Comparison of ENCODE assay signal across 9 mouse cellular contexts in the genomic region with DNA sequence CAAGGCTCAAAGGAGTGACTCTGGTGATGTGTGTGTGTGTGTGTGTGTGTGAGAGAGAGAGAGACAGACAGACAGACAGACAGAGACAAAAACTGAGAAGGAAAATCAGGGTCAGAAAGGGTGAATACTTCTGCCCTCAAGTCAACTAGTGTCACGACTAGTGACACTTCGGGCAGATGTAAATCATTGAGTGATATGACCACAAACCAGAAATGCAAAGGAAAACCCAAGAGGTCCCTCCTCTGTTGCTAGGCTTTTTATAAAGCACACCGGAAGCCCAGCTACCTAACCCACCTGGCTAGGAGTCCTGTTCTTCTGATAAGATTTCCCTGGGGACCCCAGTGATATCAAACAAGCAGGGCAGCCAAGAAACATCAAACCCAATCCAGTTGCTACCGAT. TPM values are rescaled to one million over a fixed set of nuclear protein-coding genes. Genes with fewer than 3 reads are reported as not detected.
DNase-seq lines count a peak whose midpoint lies in the region; ATAC-seq and TF ChIP-seq lines count a peak whose summit lies in the region.
"Had no signal": no experiment of that assay in that cellular context is flagged by ENCODE, and none has a peak within 500 bp of the region (broad histone marks: within the 10 kb centered on the region; RNA-seq: fewer than 3 reads in every experiment).

No protein-coding gene starts in this region.

- TF ChIP-seq CTCF in testis, adult 2 months (IDR thresholded peaks at IDR 0.05; ENCODE audit: control insufficient read depth, insufficient read depth, insufficient replicate concordance, low read depth, low read length), result no peak

- H3K27ac ChIP-seq in heart, embryonic 11.5 days (ENCODE audit: low read depth, low read length), result no peak overlapping the region
- no peak overlapping the region for H3K27ac ChIP-seq in testis, adult 2 months (ENCODE audit: control insufficient read depth, insufficient read depth, low read depth, low read length)
- 0 out of 2 replicates have a peak overlapping the region, but pooled peaks have one; percentile 43 for H3K27ac ChIP-seq in limb, embryonic 14.5 days (replicated peaks; ENCODE audit: low read depth, low read length)
- H3K27ac ChIP-seq in stomach, embryonic 14.5 days (ENCODE audit: low read length), result no peak overlapping the region

- peak overlapping the region; percentile 77 for H3K4me2 ChIP-seq in heart, embryonic 11.5 days
- H3K4me2 ChIP-seq in limb, embryonic 14.5 days (replicated peaks; ENCODE audit: low read depth, low read length, severe bottlenecking), result peak overlapping the region; percentile 84
- peak overlapping the region; percentile 77 for H3K4me2 ChIP-seq in stomach, embryonic 14.5 days (replicated peaks; ENCODE audit: low read depth, low read length)

- H3K9me3 ChIP-seq in heart, embryonic 11.5 days (replicated peaks; ENCODE audit: control insufficient read depth, low read length), result no peaks in the 10 kb centered on the region
- H3K9me3 ChIP-seq in limb, embryonic 14.5 days (ENCODE audit: control insufficient read depth, low read length), result no peaks in the 10 kb centered on the region
- no peaks in the 10 kb centered on the region for H3K9me3 ChIP-seq in stomach, embryonic 14.5 days (ENCODE audit: control insufficient read depth, low read depth, low read length)

- peaks cover 4% of the 10 kb centered on the region; the same call in 1 of the 2 replicates for H3K27me3 ChIP-seq in heart, embryonic 11.5 days (ENCODE audit: control insufficient read depth, insufficient read depth, low read length)
- H3K27me3 ChIP-seq in testis, adult 2 months (ENCODE audit: control insufficient read depth, insufficient read depth, low read length), result no peaks in the 10 kb centered on the region
- no peaks in the 10 kb centered on the region for H3K27me3 ChIP-seq in limb, embryonic 14.5 days (ENCODE audit: control insufficient read depth, insufficient read depth, low read length)
- H3K27me3 ChIP-seq in stomach, embryonic 14.5 days (ENCODE audit: control insufficient read depth, insufficient read depth, low read length), result 0 out of 2 replicates have a peak, but pooled peaks cover 4% of the 10 kb centered on the region

- H3K4me1 ChIP-seq in heart, embryonic 11.5 days (ENCODE audit: control insufficient read depth, insufficient read depth, low read length), result peaks cover 49% of the 10 kb centered on the region
- H3K4me1 ChIP-seq in testis, adult 2 months (ENCODE audit: control insufficient read depth, insufficient read depth, low read length), result peaks cover 22% of the 10 kb centered on the region
- H3K4me1 ChIP-seq in limb, embryonic 14.5 days (ENCODE audit: control insufficient read depth, insufficient read depth, low read length), result peaks cover 12% of the 10 kb centered on the region
- H3K4me1 ChIP-seq in stomach, embryonic 14.5 days (ENCODE audit: control insufficient read depth, insufficient read depth, low read length), result peaks cover 18% of the 10 kb centered on the region

- peak overlapping the region; percentile 24; the same call in 1 of the 2 replicates for H3K9ac ChIP-seq in heart, embryonic 11.5 days (ENCODE audit: low read depth, low read length)
- no peak overlapping the region for H3K9ac ChIP-seq in limb, embryonic 14.5 days (ENCODE audit: low read depth, low read length, severe bottlenecking)
- H3K9ac ChIP-seq in stomach, embryonic 14.5 days (replicated peaks; ENCODE audit: low read depth, low read length), result no peak overlapping the region

- DNase-seq in heart, postnatal 36 days, result no peak
- DNase-seq in testis, postnatal 14 days (ENCODE audit: low spot score), result no peak
- no peak for DNase-seq in limb, embryonic 14.5 days (ENCODE audit: low spot score)
- DNase-seq in layer of hippocampus, adult 11-12 months (ENCODE audit: low spot score), result no peak

- peak overlapping the region; percentile 72 for H3K4me3 ChIP-seq in heart, embryonic 11.5 days (ENCODE audit: low read depth, low read length)
- H3K4me3 ChIP-seq in testis, adult 2 months (ENCODE audit: control insufficient read depth, low read depth, low read length), result peak overlapping the region; percentile 94; the same call in 1 of the 2 replicates
- H3K4me3 ChIP-seq in limb, embryonic 14.5 days (replicated peaks; ENCODE audit: low read length), result peak overlapping the region; percentile 77
- H3K4me3 ChIP-seq in stomach, embryonic 14.5 days (ENCODE audit: low read depth, low read length), result peak overlapping the region; percentile 65; the same call in 1 of the 2 replicates

- WGBS in heart, embryonic 11.5 days (ENCODE audit: insufficient replicate concordance), result 54% methylated on average over 4 of the region's 4 CpGs
- 70% methylated on average over 4 of the region's 4 CpGs for WGBS in limb, embryonic 14.5 days
- 65% methylated on average over 4 of the region's 4 CpGs for WGBS in stomach, embryonic 14.5 days

- intact Hi-C loops in heart, postnatal 36 days (cut with DNase I), result loop anchor here (2.0 kb wide), 2 partner anchors 24 to 72 kb away; no protein-coding TSS in a partner anchor

- no peaks in the 10 kb centered on the region for H3K36me3 ChIP-seq in heart, embryonic 11.5 days (ENCODE audit: control insufficient read depth, insufficient read depth, low read length)
- no peaks in the 10 kb centered on the region for H3K36me3 ChIP-seq in testis, adult 2 months (ENCODE audit: control insufficient read depth, insufficient read depth, low read length)
- H3K36me3 ChIP-seq in limb, embryonic 14.5 days (ENCODE audit: control insufficient read depth, insufficient read depth, low read length), result no peaks in the 10 kb centered on the region
- no peaks in the 10 kb centered on the region; the same call in 1 of the 2 replicates for H3K36me3 ChIP-seq in stomach, embryonic 14.5 days (ENCODE audit: control insufficient read depth, insufficient read depth, low read length)

- TF ChIP-seq POLR2A in testis, adult 2 months (IDR thresholded peaks at IDR 0.05; ENCODE audit: control insufficient read depth, low read depth, low read length), result no peak
- no peak for TF ChIP-seq POLR2A in limb, embryonic 14.5 days (IDR thresholded peaks at IDR 0.05; ENCODE audit: borderline replicate concordance, extremely low read depth, insufficient read depth, insufficient read length)

- no peak for ATAC-seq in heart, embryonic 11.5 days (replicated peaks; ENCODE audit: insufficient number of reproducible peaks, low FRiP score, low TSS enrichment)
- no peak for ATAC-seq in limb, embryonic 14.5 days (ENCODE audit: low FRiP score, low read depth)
- ATAC-seq in stomach, embryonic 14.5 days (ENCODE audit: insufficient number of reproducible peaks, insufficient read depth, low FRiP score, low read depth), result no peak
- no peak for ATAC-seq in inflammation-experienced regulatory T-cells, adult 6 months

RNA-seq across cellular contexts. Expression of gene Rasa3, which starts 2.3 kb away (rescaled TPM):
- polyA plus RNA-seq in heart, embryonic 11.5 days (2014; fragmentation: Nextera tagmentation; extraction: Ambion mirVana), result 26.3 and 36.3 TPM in 2 replicates
- total RNA-seq in heart, postnatal 36 days (2021), result 10 to 100 TPM; 18.0 to 21.1 TPM
- polyA plus RNA-seq in testis, adult 2 months (2012; rRNA removed), result 41.0 and 47.5 TPM in 2 replicates
- polyA plus RNA-seq in limb, embryonic 14.5 days (2012; rRNA removed), result 31.6 and 35.4 TPM in 2 replicates
- 29.2 and 30.8 TPM in 2 replicates for polyA plus RNA-seq in limb, embryonic 14.5 days (2014; fragmentation: Nextera tagmentation; extraction: Ambion mirVana)
- polyA plus RNA-seq in stomach, embryonic 14.5 days (2014; fragmentation: Nextera tagmentation; extraction: Ambion mirVana), result 23.0 and 27.7 TPM in 2 replicates
- 100 to 1,000 TPM in 1 of 3 experiments, 10 to 100 TPM in 2; 96.4 to 121 (median 96.5) TPM for polyA plus RNA-seq in inflammation-experienced regulatory T-cells, adult 6 months (2017; shearing (Covaris generic))

RNA-seq across cellular contexts. Expression of gene Cfap97d2, which starts 30.6 kb away (rescaled TPM):
- polyA plus RNA-seq in heart, embryonic 11.5 days (2014; fragmentation: Nextera tagmentation; extraction: Ambion mirVana), result not detected in 2 replicates
- not detected for total RNA-seq in heart, postnatal 36 days (2021)
- polyA plus RNA-seq in testis, adult 2 months (2012; rRNA removed), result 1.8 and 2.2 TPM in 2 replicates
- 0.10 and 0.18 TPM in 2 replicates for polyA plus RNA-seq in limb, embryonic 14.5 days (2012; rRNA removed)
- polyA plus RNA-seq in limb, embryonic 14.5 days (2014; fragmentation: Nextera tagmentation; extraction: Ambion mirVana), result not detected in 2 replicates
- polyA plus RNA-seq in stomach, embryonic 14.5 days (2014; fragmentation: Nextera tagmentation; extraction: Ambion mirVana), result 0.12 TPM in 1 of 2 replicates, not detected in the other
- not detected for polyA plus RNA-seq in inflammation-experienced regulatory T-cells, adult 6 months (2017; shearing (Covaris generic))
- polyA plus RNA-seq: limb, embryonic 11.5 days had no signal
